Comparison of ENCODE assay signal across 9 mouse cellular contexts in the genomic region with DNA sequence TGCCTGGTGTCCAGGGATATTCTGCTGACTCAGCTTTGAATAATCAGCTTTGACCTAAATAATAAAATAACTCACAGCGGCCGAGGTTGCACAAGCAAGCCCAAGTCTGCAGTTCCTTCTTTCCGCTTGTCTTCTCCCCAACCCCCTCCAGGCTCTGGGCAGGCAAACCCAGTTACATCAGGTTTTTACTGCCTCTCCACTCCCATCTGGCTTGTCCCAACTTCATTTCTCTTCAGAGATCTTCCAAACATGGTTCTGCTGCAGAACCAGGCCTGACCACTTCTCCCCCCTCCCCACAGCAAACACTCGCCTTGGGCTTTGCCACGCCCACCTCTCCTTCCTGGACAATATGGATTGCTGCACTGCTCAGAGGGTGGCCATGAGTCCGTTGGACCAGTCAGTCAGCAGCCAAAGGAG. TPM values are rescaled to one million over a fixed set of nuclear protein-coding genes. Genes with fewer than 3 reads are reported as not detected.
DNase-seq lines count a peak whose midpoint lies in the region; TF ChIP-seq lines count a peak whose summit lies in the region.
"Had no signal": no experiment of that assay in that cellular context is flagged by ENCODE, and none has a peak within 500 bp of the region (broad histone marks: within the 10 kb centered on the region; RNA-seq: fewer than 3 reads in every experiment).

No protein-coding gene starts in this region.

- peaks cover 69% of the 10 kb centered on the region for H3K4me1 ChIP-seq in bone marrow macrophage, adult 2 months (ENCODE audit: control insufficient read depth, insufficient read depth, low read length)
- peaks cover 22% of the 10 kb centered on the region for H3K4me1 ChIP-seq in midbrain, embryonic 10.5 days

- no peak for TF ChIP-seq CTCF in layer of hippocampus, adult 2 months (conservative IDR thresholded peaks at IDR 0.05)
- no peak for TF ChIP-seq CTCF in bone marrow macrophage, adult 2 months (IDR thresholded peaks at IDR 0.05; ENCODE audit: low read depth, low read length)

- no peak overlapping the region for H3K4me3 ChIP-seq in layer of hippocampus, adult 2 months
- 0 out of 2 replicates have a peak overlapping the region, but pooled peaks have one; percentile 1 for H3K4me3 ChIP-seq in bone marrow macrophage, adult 2 months (ENCODE audit: insufficient read depth, low read length)
- H3K4me3 ChIP-seq in midbrain, embryonic 10.5 days = no peak overlapping the region

- H3K27me3 ChIP-seq in midbrain, embryonic 10.5 days (ENCODE audit: low read depth, poor library complexity, severe bottlenecking) = no peaks in the 10 kb centered on the region

- TF ChIP-seq POLR2A in bone marrow macrophage, adult 2 months (IDR thresholded peaks at IDR 0.05; ENCODE audit: borderline replicate concordance, low read depth, low read length) = no peak

- peak overlapping the region; percentile 76 for H3K27ac ChIP-seq in layer of hippocampus, adult 2 months
- peak overlapping the region; percentile 98 for H3K27ac ChIP-seq in bone marrow macrophage, adult 2 months (ENCODE audit: insufficient read depth, low read depth, low read length)
- H3K27ac ChIP-seq in midbrain, embryonic 10.5 days (replicated peaks) = peak overlapping the region; percentile 50

- 55% methylated on average over 6 of the region's 6 CpGs for WGBS in midbrain, embryonic 10.5 days

- intact Hi-C loops in heart, postnatal 10 days (cut with DNase I) = no loop called here

- H3K9me3 ChIP-seq in midbrain, embryonic 10.5 days (replicated peaks) = no peaks in the 10 kb centered on the region

- no peaks in the 10 kb centered on the region for H3K36me3 ChIP-seq in midbrain, embryonic 10.5 days

- peak; percentile 47 to 60 for DNase-seq in layer of hippocampus, adult 2 months (ENCODE audit: low spot score in 2 of 2)
- DNase-seq in layer of hippocampus, postnatal 25 days (ENCODE audit: extremely low spot score in 1 of 2, low spot score in 1 of 2) = no peak
- peak; percentile 65 to 67 for DNase-seq in heart, postnatal 10 days
- DNase-seq in kidney, postnatal 25 days = peak; percentile 51 to 80
- no peak for DNase-seq in midbrain, embryonic 10.5 days (ENCODE audit: low spot score)
- peak; percentile 56 for DNase-seq in testis, postnatal 10 days (ENCODE audit: low spot score)
- no peak for DNase-seq in spleen, postnatal 4 days (ENCODE audit: low spot score in 2 of 2)

RNA-seq across cellular contexts. Expression of gene Slc7a8, which starts 27.1 kb away (rescaled TPM):
- total RNA-seq in layer of hippocampus, adult 2 months (2021) = 10 to 100 TPM; 49.4 to 54.1 TPM
- 10 to 100 TPM; 54.3 to 61.2 TPM for total RNA-seq in layer of hippocampus, postnatal 25 days (2021)
- polyA plus RNA-seq in bone marrow macrophage, adult 2 months (2012; ENCODE audit: insufficient read depth, insufficient read length, missing spikeins) = 35.7 and 42.6 TPM in 2 replicates
- total RNA-seq in heart, postnatal 10 days (2021) = 1 to 10 TPM; 2.4 to 3.6 TPM
- 1.8 and 2.4 TPM in 2 replicates for polyA plus RNA-seq in midbrain, embryonic 10.5 days (2016; fragmentation: Nextera tagmentation; extraction: Ambion mirVana)

RNA-seq across cellular contexts. Expression of gene Cebpe, which starts 42.6 kb away (rescaled TPM):
- total RNA-seq in layer of hippocampus, adult 2 months (2021) = not detected
- total RNA-seq in layer of hippocampus, postnatal 25 days (2021) = not detected
- polyA plus RNA-seq in bone marrow macrophage, adult 2 months (2012; ENCODE audit: insufficient read depth, insufficient read length, missing spikeins) = 0.87 and 0.90 TPM in 2 replicates
- not detected for total RNA-seq in heart, postnatal 10 days (2021)
- 0.09 and 0.11 TPM in 2 replicates for polyA plus RNA-seq in midbrain, embryonic 10.5 days (2016; fragmentation: Nextera tagmentation; extraction: Ambion mirVana)
- total RNA-seq: layer of hippocampus, adult 18-20 months had no signal

RNA-seq across cellular contexts. Expression of gene Gm29776, which starts 56.0 kb away (rescaled TPM):
- total RNA-seq in layer of hippocampus, adult 2 months (2021) = not detected
- total RNA-seq in layer of hippocampus, postnatal 25 days (2021) = not detected
- polyA plus RNA-seq in bone marrow macrophage, adult 2 months (2012; ENCODE audit: insufficient read depth, insufficient read length, missing spikeins) = not detected in 2 replicates
- total RNA-seq in heart, postnatal 10 days (2021) = under 1 TPM; 0.10 TPM
- polyA plus RNA-seq in midbrain, embryonic 10.5 days (2016; fragmentation: Nextera tagmentation; extraction: Ambion mirVana) = 0.15 TPM in 1 of 2 replicates, not detected in the other
- total RNA-seq: layer of hippocampus, adult 18-20 months had no signal

RNA-seq across cellular contexts. Expression of gene Rnf212b, which starts 59.3 kb away (rescaled TPM):
- not detected for total RNA-seq in layer of hippocampus, adult 2 months (2021)
- not detected for total RNA-seq in layer of hippocampus, postnatal 25 days (2021)
- not detected in 2 replicates for polyA plus RNA-seq in bone marrow macrophage, adult 2 months (2012; ENCODE audit: insufficient read depth, insufficient read length, missing spikeins)
- total RNA-seq in heart, postnatal 10 days (2021) = not detected
- not detected in 2 replicates for polyA plus RNA-seq in midbrain, embryonic 10.5 days (2016; fragmentation: Nextera tagmentation; extraction: Ambion mirVana)
- total RNA-seq: layer of hippocampus, adult 18-20 months had no signal

Comparison
In these comparisons a context has a peak if more than half of its experiments do, and no peak if none do; other contexts are left out.
1. DNase-seq: peak in layer of hippocampus, adult 2 months (2 of 2), heart, postnatal 10 days (2 of 2), kidney, postnatal 25 days (2 of 2) and testis, postnatal 10 days (single experiment); none in layer of hippocampus, postnatal 25 days (0 of 2), midbrain, embryonic 10.5 days (single experiment) and spleen, postnatal 4 days (0 of 2).
2. RNA of gene Slc7a8, which starts 27.1 kb away (total RNA-seq): 54.3 to 61.2 TPM in layer of hippocampus, postnatal 25 days and 49.4 to 54.1 TPM in layer of hippocampus, adult 2 months; 2.4 to 3.6 TPM in heart, postnatal 10 days; every median in the first group is over 10 times any median in the second.
3. Peak in every context shown above with its lines, with median percentiles within 50 percentile points of each other: H3K27ac ChIP-seq.